Mouse (Mus musculus) limb, embryonic 11.5 days (tissue): ENCODE data around the gene Pttg1. TPM values are rescaled to one million over a fixed set of nuclear protein-coding genes. Genes with fewer than 3 reads are reported as not detected.

ENCODE experiments used
- ATAC-seq: fragments of 200-750 bp; cut with Nextera tagmentation; 2 replicates; pipeline ENCODE4 v1.8.0; 2017; ENCODE audit warnings: low read depth; ENCODE audit not compliant: insufficient number of reproducible peaks, low FRiP score, low TSS enrichment
- DNase-seq: peaks from one replicate; pipeline ENCODE4 v3.0.0-alpha.2; 2015; ENCODE audit warnings: low spot score
- H3K27ac ChIP-seq: fragments of 300-500 bp; sonication (generic); replicated peaks from 2 replicates; pipeline ENCODE4 v1.5.1; 2014; ENCODE audit warnings: low read depth, mild to moderate bottlenecking, low read length
- H3K27me3 ChIP-seq: fragments of 300-500 bp; sonication (generic); 2 replicates; pipeline ENCODE4 v1.6.1; 2014; ENCODE audit warnings: mild to moderate bottlenecking, low read length, mixed read lengths; ENCODE audit not compliant: control insufficient read depth, insufficient read depth
- H3K36me3 ChIP-seq: fragments of 300-500 bp; sonication (generic); 2 replicates; pipeline ENCODE4 v1.6.1; 2014; ENCODE audit warnings: mild to moderate bottlenecking, low read length, moderate library complexity, mixed read lengths; ENCODE audit not compliant: control insufficient read depth, insufficient read depth
- H3K4me1 ChIP-seq: fragments of 300-500 bp; sonication (generic); 2 replicates; pipeline ENCODE4 v1.6.1; 2014; ENCODE audit warnings: low read length, mixed read lengths; ENCODE audit not compliant: control insufficient read depth, insufficient read depth
- H3K4me2 ChIP-seq: fragments of 300-500 bp; sonication (generic); 2 replicates; pipeline ENCODE4 v1.6.1; 2014; ENCODE audit warnings: low read depth, mild to moderate bottlenecking, moderate library complexity; ENCODE audit not compliant: severe bottlenecking
- H3K4me3 ChIP-seq: fragments of 300-500 bp; sonication (generic); 2 replicates; pipeline ENCODE4 v1.5.1; 2014; ENCODE audit warnings: low read depth, low read length
- H3K9ac ChIP-seq: fragments of 300-500 bp; sonication (generic); 2 replicates; pipeline ENCODE4 v1.6.1; 2014; ENCODE audit warnings: mild to moderate bottlenecking, low read length
- H3K9me3 ChIP-seq: fragments of 300-500 bp; sonication (generic); 2 replicates; pipeline ENCODE4 v1.6.1; 2016; ENCODE audit warnings: low read length; ENCODE audit not compliant: control insufficient read depth
- WGBS: fragments of 180-500 bp; shearing (Covaris S2); extraction: QIAGEN DNeasy Blood & Tissue Kit; methylation state at CpG from one replicate; pipeline ENCODE4 v1.1.7; 2014; 5-methylcytosine and 5-hydroxymethylcytosine counted together
- polyA plus RNA-seq: library from polyadenylated mRNA; unstranded; fragments of >200 nt; fragmentation: Nextera tagmentation; extraction: Ambion mirVana; gene quantifications from 2 replicates; pipeline ENCODE4 v1.2.1, GENCODE M21; 2014

Gene Pttg1
- polyA plus RNA-seq, result 94.3 and 100 TPM in 2 replicates

DNA sequence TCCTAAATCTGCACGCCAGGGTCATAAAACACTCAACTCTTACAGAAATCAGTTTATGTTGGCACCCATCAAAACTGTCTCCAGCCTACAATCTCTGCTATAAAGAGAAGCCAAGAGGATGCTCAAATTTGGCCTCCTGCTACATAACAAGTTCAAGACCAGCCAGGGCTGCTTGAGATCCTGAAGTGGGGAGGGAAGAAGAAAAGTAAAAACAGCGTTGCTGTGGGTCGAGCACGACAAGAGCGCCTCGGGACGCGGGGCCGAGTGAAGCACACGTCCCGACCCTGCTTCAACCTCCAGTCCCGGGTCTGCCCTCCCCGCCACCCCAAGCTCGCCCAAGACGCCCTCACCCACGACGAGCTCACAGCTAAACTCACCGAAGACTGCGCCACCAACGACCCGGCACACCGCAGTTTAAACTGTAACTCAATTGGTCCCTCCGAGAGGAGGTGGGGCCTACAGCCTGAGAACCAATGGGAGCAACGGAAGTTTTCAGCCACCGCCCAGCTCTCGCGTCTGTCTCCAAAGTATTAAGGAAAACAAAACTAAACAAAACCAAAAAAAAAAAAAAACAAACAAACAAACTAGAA lies at the start of gene Pttg1:
Gene Pttg1, minus strand, starts transcription at position 428 of the 590 bp plus-strand sequence.
- DNase-seq (peak; percentile 86), ATAC-seq (peak; percentile 94)
- Histone ChIP-seq H3K9me3 (no peaks in the 10 kb centered on the region), H3K9ac (peak within 1 kb of the TSS; percentile 63), H3K4me3 (peak within 1 kb of the TSS; percentile 44), H3K36me3 (no peaks in the 10 kb centered on the region; the same call in 1 of the 2 replicates), H3K27me3 (no peaks in the 10 kb centered on the region), H3K27ac (no peak within 1 kb of the TSS), H3K4me2 (peak within 1 kb of the TSS; percentile 44), H3K4me1 (0 out of 2 replicates have a peak, but pooled peaks cover 2% of the 10 kb centered on the region)
- 3% methylated on average over 27 of the region's 27 CpGs for WGBS

DNA sequence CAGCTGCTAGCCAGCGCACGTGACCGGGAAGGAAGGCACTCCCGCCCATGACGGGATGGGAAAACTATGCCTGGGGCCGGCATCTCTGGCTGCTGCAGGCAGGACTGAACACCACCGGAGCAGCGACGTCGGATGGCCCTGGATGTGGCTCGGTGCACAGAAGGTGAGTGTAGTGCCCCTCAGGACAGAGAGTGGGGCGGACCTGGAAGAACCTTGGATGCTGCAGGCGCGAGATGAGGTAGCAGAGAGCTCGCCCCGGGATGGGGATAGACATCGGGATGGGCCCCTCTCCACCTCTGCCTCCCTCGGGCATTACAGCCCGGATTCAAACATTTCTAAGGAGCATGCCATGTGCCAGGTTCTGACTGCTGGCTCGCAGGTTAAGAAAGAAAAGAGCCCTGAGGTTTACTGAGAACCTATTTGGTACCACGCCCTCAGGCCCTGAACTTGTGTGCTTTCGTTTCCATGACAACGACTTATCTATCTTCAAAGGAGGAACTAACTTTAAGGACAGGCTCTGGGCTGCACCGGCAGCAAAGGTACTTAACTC lies 48.2 kb upstream of the Pttg1 start, which contains the start of gene C1qtnf2:
Gene C1qtnf2, plus strand, starts transcription at position 52 of the 550 bp plus-strand sequence.
- Histone ChIP-seq H3K9ac (peak within 1 kb of the TSS; percentile 43), H3K4me1 (0 out of 2 replicates have a peak, but pooled peaks cover 3% of the 10 kb centered on the region), H3K27ac (no peak within 1 kb of the TSS), H3K27me3 (no peaks in the 10 kb centered on the region), H3K9me3 (no peaks in the 10 kb centered on the region), H3K36me3 (no peaks in the 10 kb centered on the region), H3K4me3 (peak within 1 kb of the TSS; percentile 18), H3K4me2 (peak within 1 kb of the TSS; percentile 51)
- 8% methylated on average over 24 of the region's 24 CpGs for WGBS
- ATAC-seq, result peak; percentile 53; the same call in 1 of the 2 replicates
- peak; percentile 64 for DNase-seq

GRCm38 (mm10) chr11:43473635-43474224 lies 47.7 kb upstream of the Pttg1 start:
- Histone ChIP-seq H3K9ac (no peak overlapping the region), H3K4me2 (peak overlapping the region; percentile 51), H3K4me3 (peak overlapping the region; percentile 18; the same call in 1 of the 2 replicates), H3K4me1 (0 out of 2 replicates have a peak, but pooled peaks cover 3% of the 10 kb centered on the region), H3K36me3 (no peaks in the 10 kb centered on the region), H3K27me3 (no peaks in the 10 kb centered on the region), H3K27ac (no peak overlapping the region), H3K9me3 (no peaks in the 10 kb centered on the region)
- 56% methylated on average over 15 of the region's 15 CpGs for WGBS
- ATAC-seq (no peak), DNase-seq (no peak)

GRCm38 (mm10) chr11:43473115-43473514 lies 47.1 kb upstream of the Pttg1 start:
- H3K9me3 ChIP-seq, result no peaks in the 10 kb centered on the region
- WGBS, result 26% methylated on average over 1 of the region's 1 CpGs
- no peak overlapping the region for H3K9ac ChIP-seq
- no peaks in the 10 kb centered on the region for H3K36me3 ChIP-seq
- ATAC-seq, result no peak
- no peak overlapping the region for H3K27ac ChIP-seq
- H3K4me3 ChIP-seq, result no peak overlapping the region
- 0 out of 2 replicates have a peak, but pooled peaks cover 3% of the 10 kb centered on the region for H3K4me1 ChIP-seq
- no peaks in the 10 kb centered on the region for H3K27me3 ChIP-seq
- DNase-seq, result no peak
- H3K4me2 ChIP-seq, result no peak overlapping the region

DNA sequence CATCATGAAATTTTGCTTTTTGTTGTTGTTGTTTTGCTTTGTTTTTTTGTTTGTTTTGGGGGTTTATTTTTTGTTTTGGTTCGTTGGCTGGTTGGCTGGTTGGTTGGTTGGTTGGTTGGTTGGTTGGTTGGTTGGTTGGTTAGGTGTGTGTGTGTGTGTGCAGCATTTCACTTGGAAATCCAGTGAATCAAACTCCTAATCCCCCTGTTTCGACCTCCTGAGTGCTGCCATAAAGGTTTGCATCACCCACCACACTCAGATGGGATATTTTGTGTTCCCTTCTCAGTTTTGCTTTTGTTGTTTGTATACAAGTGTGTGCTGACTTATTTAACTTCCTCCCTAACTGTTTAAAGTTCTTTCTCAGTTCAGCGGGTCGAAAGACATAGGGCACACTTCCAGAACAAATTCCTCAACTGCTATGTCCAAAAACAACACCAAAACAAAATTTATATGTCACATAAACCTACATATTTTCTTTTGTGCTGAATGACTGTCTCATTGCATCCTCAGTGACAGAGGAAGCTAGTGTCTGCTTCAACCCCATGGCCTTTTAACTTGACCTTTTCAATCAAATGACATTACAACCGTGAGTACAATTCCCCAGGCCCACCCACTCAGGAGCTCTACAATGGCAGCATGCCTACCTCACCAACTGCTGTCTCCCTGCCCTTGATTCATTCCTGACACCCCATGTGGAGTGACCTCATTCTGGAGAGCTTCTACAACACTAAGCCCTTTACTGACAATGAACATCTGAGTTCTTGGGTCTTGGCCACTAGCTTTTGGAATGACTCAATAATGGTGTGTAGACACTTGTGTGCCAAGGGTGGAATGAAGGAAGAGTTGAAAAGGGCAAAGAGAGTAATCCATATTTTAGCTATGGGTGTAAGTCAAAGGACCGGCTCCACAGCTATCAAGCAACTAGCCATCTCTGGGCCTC lies 45.1 kb upstream of the Pttg1 start:
- Histone ChIP-seq H3K27me3 (no peaks in the 10 kb centered on the region), H3K4me3 (no peak overlapping the region), H3K4me2 (no peak overlapping the region), H3K27ac (no peak overlapping the region), H3K4me1 (0 out of 2 replicates have a peak, but pooled peaks cover 3% of the 10 kb centered on the region), H3K36me3 (no peaks in the 10 kb centered on the region), H3K9me3 (no peaks in the 10 kb centered on the region), H3K9ac (no peak overlapping the region)
- DNase-seq, result no peak
- ATAC-seq, result no peak
- 78% methylated on average over 6 of the region's 6 CpGs for WGBS

GRCm38 (mm10) chr11:43470118-43470517 lies 44.1 kb upstream of the Pttg1 start:
- 66% methylated on average over 5 of the region's 5 CpGs for WGBS
- Histone ChIP-seq H3K4me3 (no peak overlapping the region), H3K4me2 (no peak overlapping the region), H3K27ac (no peak overlapping the region), H3K4me1 (0 out of 2 replicates have a peak, but pooled peaks cover 3% of the 10 kb centered on the region), H3K27me3 (no peaks in the 10 kb centered on the region), H3K36me3 (no peaks in the 10 kb centered on the region), H3K9me3 (no peaks in the 10 kb centered on the region), H3K9ac (no peak overlapping the region)
- DNase-seq, result no peak
- no peak for ATAC-seq

- Histone ChIP-seq H3K4me2 (no peak overlapping the region), H3K4me1 (no peaks in the 10 kb centered on the region), H3K9ac (no peak overlapping the region), H3K36me3 (no peaks in the 10 kb centered on the region), H3K27ac (no peak overlapping the region), H3K27me3 (no peaks in the 10 kb centered on the region), H3K4me3 (no peak overlapping the region), H3K9me3 (no peaks in the 10 kb centered on the region)
- no peak for ATAC-seq
- 92% methylated on average over 25 of the region's 25 CpGs for WGBS
- no peak for DNase-seq
These were observed 37.2 kb upstream of the Pttg1 start for GRCm38 (mm10) chr11:43463204-43463603.

- Histone ChIP-seq H3K4me2 (no peak overlapping the region), H3K4me1 (no peaks in the 10 kb centered on the region), H3K9ac (no peak overlapping the region), H3K27ac (no peak overlapping the region), H3K27me3 (no peaks in the 10 kb centered on the region), H3K36me3 (no peaks in the 10 kb centered on the region; the same call in 1 of the 2 replicates), H3K9me3 (no peaks in the 10 kb centered on the region), H3K4me3 (no peak overlapping the region)
- WGBS, result 74% methylated on average over 2 of the region's 2 CpGs
- DNase-seq (no peak), ATAC-seq (no peak)
These were observed 26.2 kb upstream of the Pttg1 start for GRCm38 (mm10) chr11:43452266-43452665.
